Mouse (Mus musculus) lung, embryonic 14.5 days (tissue): ENCODE measurements around the gene Trim80. TPM values are rescaled to one million over a fixed set of nuclear protein-coding genes. Genes with fewer than 3 reads are reported as not detected.

ENCODE experiments used
- ATAC-seq: fragments of 200-750 bp; cut with Nextera tagmentation; 2 replicates; pipeline ENCODE4 v1.8.0; 2017; ENCODE audit warnings: mild to moderate bottlenecking, moderate TSS enrichment, moderate library complexity; ENCODE audit not compliant: insufficient read depth
- DNase-seq: peaks from one replicate; pipeline ENCODE4 v3.0.0-alpha.2; 2015
- H3K27ac ChIP-seq: fragments of 300-500 bp; sonication (generic); 2 replicates; pipeline ENCODE4 v1.5.1; 2014; ENCODE audit warnings: low read depth, mild to moderate bottlenecking, moderate library complexity
- H3K27me3 ChIP-seq: fragments of 300-500 bp; sonication (generic); 2 replicates; pipeline ENCODE4 v1.6.1; 2014; ENCODE audit warnings: low read length, control low read depth; ENCODE audit not compliant: insufficient read depth
- H3K36me3 ChIP-seq: fragments of 300-500 bp; sonication (generic); 2 replicates; pipeline ENCODE4 v1.6.1; 2014; ENCODE audit warnings: control low read depth; ENCODE audit not compliant: insufficient read depth
- H3K4me1 ChIP-seq: fragments of 300-500 bp; sonication (generic); 2 replicates; pipeline ENCODE4 v1.6.1; 2014; ENCODE audit warnings: antibody characterized with exemption, control low read depth; ENCODE audit not compliant: insufficient read depth
- H3K4me2 ChIP-seq: fragments of 300-500 bp; sonication (generic); 2 replicates; pipeline ENCODE4 v1.6.1; 2014; ENCODE audit warnings: mild to moderate bottlenecking
- H3K4me3 ChIP-seq: fragments of 300-500 bp; sonication (generic); 2 replicates; pipeline ENCODE4 v1.5.1; 2014; ENCODE audit warnings: low read depth, low read length
- H3K9ac ChIP-seq: fragments of 300-500 bp; sonication (generic); 2 replicates; pipeline ENCODE4 v1.6.1; 2014
- H3K9me3 ChIP-seq: fragments of 300-500 bp; sonication (generic); 2 replicates; pipeline ENCODE4 v1.6.1; 2016; ENCODE audit warnings: low read depth, low read length, control low read depth
- CTCF ChIP-seq: IDR thresholded peaks from 2 replicates; pipeline ENCODE4 v1.5.1; 2016; ENCODE audit warnings: antibody characterized with exemption, low read depth
- WGBS: fragments of 180-500 bp; shearing (Covaris S2); extraction: QIAGEN DNeasy Blood & Tissue Kit; methylation state at CpG from one replicate; pipeline ENCODE4 v1.1.7; 2014; 5-methylcytosine and 5-hydroxymethylcytosine counted together
- polyA plus RNA-seq: library from polyadenylated mRNA; unstranded; fragments of >200 nt; fragmentation: Nextera tagmentation; extraction: Ambion mirVana; gene quantifications from 2 replicates; pipeline ENCODE4 v1.2.1, GENCODE M21; 2014

Trim80 gene
- polyA plus RNA-seq, 1 experiment from 2014 or later = not detected

GRCm38 (mm10) chr11:115441417-115441816, 1.1 kb downstream of the Trim80 start:
- no peak for TF ChIP-seq CTCF
- no peak overlapping the region for H3K4me3 ChIP-seq
- DNase-seq (peak; percentile 15), ATAC-seq (no peak)
- WGBS = 37% methylated on average over 15 of the region's 15 CpGs
- H3K36me3 ChIP-seq = no peaks in the 10 kb centered on the region
- no peaks in the 10 kb centered on the region for H3K27me3 ChIP-seq
- H3K9me3 ChIP-seq = no peaks in the 10 kb centered on the region
- H3K4me2 ChIP-seq = no peak overlapping the region
- no peaks in the 10 kb centered on the region for H3K4me1 ChIP-seq
- no peak overlapping the region for H3K27ac ChIP-seq
- no peak overlapping the region for H3K9ac ChIP-seq

DNA sequence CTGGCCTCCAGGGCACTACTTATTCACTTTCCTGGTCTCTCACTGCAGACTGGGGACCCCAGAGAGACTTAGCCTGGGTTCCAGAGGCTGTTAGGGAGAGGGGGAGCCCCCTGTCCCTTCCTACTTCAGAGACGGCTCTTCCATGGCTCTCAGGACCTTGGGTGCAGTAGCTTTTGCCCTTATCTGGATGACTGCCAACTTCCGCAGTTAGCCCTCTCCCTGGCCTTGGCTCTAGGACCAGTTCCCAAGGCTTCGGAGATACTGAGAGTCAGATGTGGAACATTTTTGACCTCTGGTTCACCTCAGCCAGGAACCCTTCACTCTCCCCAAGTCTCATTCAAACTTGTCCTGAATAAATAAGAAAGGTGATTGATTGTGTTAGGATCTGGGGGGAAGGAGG, 6.6 kb downstream of the Trim80 start:
- Histone ChIP-seq H3K4me2 (no peak overlapping the region), H3K4me1 (no peaks in the 10 kb centered on the region), H3K4me3 (no peak overlapping the region), H3K27me3 (no peaks in the 10 kb centered on the region), H3K9me3 (no peaks in the 10 kb centered on the region), H3K9ac (0 out of 2 replicates have a peak overlapping the region, but pooled peaks have one; percentile 4), H3K36me3 (no peaks in the 10 kb centered on the region), H3K27ac (no peak overlapping the region)
- peak; percentile 31 for DNase-seq
- 23% methylated on average over 3 of the region's 3 CpGs for WGBS
- no peak for TF ChIP-seq CTCF
- no peak for ATAC-seq

GRCm38 (mm10) chr11:115447321-115447885, 7.1 kb downstream of the Trim80 start:
- Histone ChIP-seq H3K27ac (no peak overlapping the region), H3K36me3 (no peaks in the 10 kb centered on the region), H3K4me3 (no peak overlapping the region), H3K4me2 (no peak overlapping the region), H3K9me3 (no peaks in the 10 kb centered on the region), H3K9ac (no peak overlapping the region), H3K27me3 (no peaks in the 10 kb centered on the region), H3K4me1 (no peaks in the 10 kb centered on the region)
- TF ChIP-seq CTCF = no peak
- WGBS = 75% methylated on average over 11 of the region's 11 CpGs
- no peak for DNase-seq
- no peak for ATAC-seq

DNA sequence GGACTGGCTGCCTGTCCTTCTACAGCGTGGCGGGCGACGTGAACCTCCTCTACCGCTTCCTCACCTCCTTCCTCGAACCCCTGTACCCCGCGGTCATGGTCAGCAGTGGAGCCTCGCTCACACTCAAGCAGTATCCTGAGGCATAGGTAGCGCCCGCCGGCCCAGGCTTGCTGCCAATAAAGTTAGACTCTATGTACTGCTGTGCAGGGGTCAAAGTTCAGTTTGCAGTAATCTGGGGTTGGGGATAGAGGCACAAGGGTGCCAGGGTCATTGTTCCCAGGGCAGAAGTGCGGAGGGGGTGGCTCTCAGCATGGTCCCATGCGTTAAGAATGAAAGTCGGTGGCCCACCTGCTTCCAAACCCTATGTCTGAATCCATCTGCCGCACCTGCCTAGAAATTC, 7.7 kb downstream of the Trim80 start:
- no peaks in the 10 kb centered on the region for H3K4me1 ChIP-seq
- H3K4me2 ChIP-seq = no peak overlapping the region
- no peaks in the 10 kb centered on the region for H3K36me3 ChIP-seq
- ATAC-seq (no peak), DNase-seq (no peak)
- no peaks in the 10 kb centered on the region for H3K27me3 ChIP-seq
- no peak overlapping the region for H3K4me3 ChIP-seq
- H3K9ac ChIP-seq = no peak overlapping the region
- no peaks in the 10 kb centered on the region for H3K9me3 ChIP-seq
- TF ChIP-seq CTCF = no peak
- no peak overlapping the region for H3K27ac ChIP-seq
- 82% methylated on average over 16 of the region's 16 CpGs for WGBS

DNA sequence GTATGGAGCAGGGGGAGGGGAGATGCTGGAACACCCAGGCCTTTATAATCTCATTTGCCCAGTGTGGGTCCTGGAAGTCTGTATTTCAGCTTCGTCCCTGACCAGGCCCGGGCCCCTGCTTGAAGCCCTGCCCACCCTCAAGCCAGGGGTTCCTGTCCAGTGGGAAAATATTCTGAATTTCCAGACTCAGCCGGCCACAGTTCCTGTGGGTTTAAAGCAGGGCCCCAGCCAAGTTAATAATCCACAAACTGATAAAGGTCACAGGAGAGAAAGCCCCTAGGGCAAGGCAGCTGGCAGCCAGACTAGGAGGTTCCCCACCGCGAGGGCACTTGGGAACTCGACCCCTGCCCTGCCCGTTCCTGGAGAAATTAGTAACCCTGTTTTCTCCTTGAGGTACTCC, 8.7 kb downstream of the Trim80 start:
- Histone ChIP-seq H3K4me2 (no peak overlapping the region), H3K36me3 (no peaks in the 10 kb centered on the region), H3K9me3 (no peaks in the 10 kb centered on the region), H3K27me3 (no peaks in the 10 kb centered on the region), H3K27ac (no peak overlapping the region), H3K4me3 (no peak overlapping the region), H3K9ac (no peak overlapping the region), H3K4me1 (no peaks in the 10 kb centered on the region)
- no peak for ATAC-seq
- DNase-seq = no peak
- TF ChIP-seq CTCF = no peak
- 57% methylated on average over 7 of the region's 7 CpGs for WGBS

- Histone ChIP-seq H3K9me3 (no peaks in the 10 kb centered on the region), H3K4me2 (no peak overlapping the region), H3K27me3 (no peaks in the 10 kb centered on the region), H3K9ac (no peak overlapping the region), H3K4me1 (no peaks in the 10 kb centered on the region), H3K4me3 (no peak overlapping the region), H3K27ac (no peak overlapping the region), H3K36me3 (no peaks in the 10 kb centered on the region)
- DNase-seq (no peak), ATAC-seq (no peak)
- WGBS = 76% methylated on average over 7 of the region's 7 CpGs
- no peak for TF ChIP-seq CTCF
Measured at GRCm38 (mm10) chr11:115450176-115450575, 9.8 kb downstream of the Trim80 start.

DNA sequence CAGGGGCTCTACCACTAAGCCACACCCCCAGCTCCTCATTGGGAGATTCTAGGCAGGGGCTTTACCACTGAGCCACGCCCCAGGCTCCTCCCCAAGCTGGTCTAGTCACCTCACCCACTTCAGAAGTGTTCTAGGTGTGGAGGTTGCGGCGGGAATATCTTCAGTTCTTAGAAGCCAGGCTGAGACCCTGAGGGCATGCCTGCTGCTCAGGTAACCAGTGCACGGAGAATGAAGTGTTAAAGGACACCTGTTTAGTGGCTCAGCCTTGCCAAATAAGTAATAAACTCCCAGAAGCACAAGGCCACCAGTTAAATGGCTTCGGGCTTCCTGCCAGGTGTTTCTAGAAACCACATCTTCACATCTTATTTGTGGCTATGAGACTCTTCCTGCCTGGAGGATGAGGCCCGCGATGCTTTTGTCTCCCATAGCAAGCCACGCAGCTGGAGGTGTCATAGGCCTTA, 11.5 kb downstream of the Trim80 start:
- no peak for ATAC-seq
- no peak for DNase-seq
- Histone ChIP-seq H3K4me1 (no peaks in the 10 kb centered on the region), H3K9ac (no peak overlapping the region), H3K9me3 (no peaks in the 10 kb centered on the region), H3K36me3 (no peaks in the 10 kb centered on the region), H3K27me3 (no peaks in the 10 kb centered on the region), H3K4me2 (no peak overlapping the region), H3K27ac (no peak overlapping the region), H3K4me3 (no peak overlapping the region)
- 79% methylated on average over 8 of the region's 8 CpGs for WGBS
- TF ChIP-seq CTCF = no peak
